Mouse (Mus musculus): ENCODE measurements around the gene Tdp2. TPM values are rescaled to one million over a fixed set of nuclear protein-coding genes. Genes with fewer than 3 reads are reported as not detected.

Gene Tdp2
- polyA plus RNA-seq, 1 experiment from 2014 or later: 79.6 TPM

DNA sequence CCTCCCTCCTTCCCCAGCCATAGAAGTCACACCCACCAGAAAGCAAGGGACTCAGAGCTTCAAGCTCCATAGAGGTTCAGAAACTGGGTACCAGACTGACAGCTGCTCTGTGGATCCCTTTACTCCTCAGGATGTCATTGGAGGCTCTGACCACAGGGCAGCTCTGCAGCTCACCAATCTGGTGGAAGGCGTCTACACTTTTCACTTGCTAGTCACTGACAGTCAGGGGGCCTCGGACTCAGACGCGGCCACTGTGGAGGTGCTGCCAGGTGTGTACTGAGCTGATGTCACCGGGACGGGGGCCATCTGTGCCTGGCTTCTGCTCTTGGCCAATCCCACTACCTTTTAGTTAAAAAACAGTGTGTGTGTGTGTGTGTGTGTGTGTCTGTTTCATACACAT lies 50.9 kb downstream of the Tdp2 start:
- Histone ChIP-seq H3K4me2 (no peak overlapping the region), H3K27ac (ENCODE audit: low read depth, low read length) (no peak overlapping the region), H3K36me3 (ENCODE audit: control insufficient read depth, insufficient read depth, low read length) (no peaks in the 10 kb centered on the region), H3K9me3 (ENCODE audit: control insufficient read depth, low read length) (no peaks in the 10 kb centered on the region), H3K9ac (ENCODE audit: low read length) (no peak overlapping the region), H3K4me1 (ENCODE audit: control insufficient read depth, insufficient read depth, low read length) (no peaks in the 10 kb centered on the region), H3K4me3 (ENCODE audit: low read depth, low read length) (no peak overlapping the region), H3K27me3 (ENCODE audit: control insufficient read depth, insufficient read depth, low read length) (no peaks in the 10 kb centered on the region)
- WGBS: 93% methylated on average over 6 of the region's 6 CpGs
- DNase-seq (ENCODE audit: low spot score, missing footprints): no peak
- no peak for ATAC-seq (ENCODE audit: low FRiP score)

DNA sequence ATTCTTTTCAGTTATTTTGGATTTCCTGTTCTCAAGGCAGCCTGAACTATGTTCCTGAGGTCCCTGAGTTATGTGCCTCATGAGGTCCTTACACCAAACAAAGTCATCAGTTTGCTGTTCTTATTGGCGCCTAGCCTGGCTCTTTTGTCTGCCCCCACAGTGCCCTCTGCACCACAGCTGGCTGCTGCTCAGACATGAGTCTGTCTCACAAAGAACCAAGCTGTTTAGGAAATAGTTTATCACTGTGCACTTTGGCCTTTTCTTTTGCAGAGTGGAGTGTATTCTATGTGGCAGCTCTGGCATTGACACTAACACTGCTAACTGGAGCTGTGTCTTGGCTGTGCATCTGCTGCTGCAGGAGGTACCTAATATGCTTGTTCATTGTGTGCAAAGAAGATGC lies 58.1 kb downstream of the Tdp2 start:
- Histone ChIP-seq H3K9ac (ENCODE audit: low read length) (no peak overlapping the region), H3K4me2 (no peak overlapping the region), H3K36me3 (ENCODE audit: control insufficient read depth, insufficient read depth, low read length) (no peaks in the 10 kb centered on the region), H3K4me3 (ENCODE audit: low read depth, low read length) (no peak overlapping the region), H3K9me3 (ENCODE audit: control insufficient read depth, low read length) (no peaks in the 10 kb centered on the region), H3K4me1 (ENCODE audit: control insufficient read depth, insufficient read depth, low read length) (no peaks in the 10 kb centered on the region), H3K27me3 (ENCODE audit: control insufficient read depth, insufficient read depth, low read length) (no peaks in the 10 kb centered on the region), H3K27ac (ENCODE audit: low read depth, low read length) (no peak overlapping the region)
- WGBS: 59% methylated on average over 1 of the region's 1 CpGs
- DNase-seq (ENCODE audit: low spot score, missing footprints) (no peak), ATAC-seq (ENCODE audit: low FRiP score) (no peak)

Other genes starting within 250 kb of the Tdp2 start
- 9.2 and 11.1 TPM in 2 replicates for gene Ripor2, start 249.5 kb upstream of the Tdp2 start, polyA plus RNA-seq (2014; fragmentation: Nextera tagmentation; extraction: Ambion mirVana)
- 0.26 TPM in 1 of 2 replicates, not detected in the other for gene Armh2, start 90.4 kb upstream of the Tdp2 start, polyA plus RNA-seq (2014; fragmentation: Nextera tagmentation; extraction: Ambion mirVana)
- gene Gmnn, start 69.8 kb upstream of the Tdp2 start, polyA plus RNA-seq (2014; fragmentation: Nextera tagmentation; extraction: Ambion mirVana): 145 and 152 TPM in 2 replicates
- 25.0 and 26.1 TPM in 2 replicates for gene BC005537, start 30.0 kb upstream of the Tdp2 start, polyA plus RNA-seq (2014; fragmentation: Nextera tagmentation; extraction: Ambion mirVana)
- gene Acot13, start 139 bp upstream of the Tdp2 start, polyA plus RNA-seq (2014; fragmentation: Nextera tagmentation; extraction: Ambion mirVana): 53.5 and 58.8 TPM in 2 replicates
- gene D130043K22Rik, start 13.5 kb downstream of the Tdp2 start, polyA plus RNA-seq (2014; fragmentation: Nextera tagmentation; extraction: Ambion mirVana): 0.58 and 1.1 TPM in 2 replicates
- 8.6 and 9.1 TPM in 2 replicates for gene Aldh5a1, start 106.0 kb downstream of the Tdp2 start, polyA plus RNA-seq (2014; fragmentation: Nextera tagmentation; extraction: Ambion mirVana)
- 0.23 and 0.47 TPM in 2 replicates for gene Gpld1, start 111.5 kb downstream of the Tdp2 start, polyA plus RNA-seq (2014; fragmentation: Nextera tagmentation; extraction: Ambion mirVana)
- gene Mrs2, start 188.7 kb downstream of the Tdp2 start, polyA plus RNA-seq (2014; fragmentation: Nextera tagmentation; extraction: Ambion mirVana): 24.3 and 31.9 TPM in 2 replicates
- 1.8 and 2.1 TPM in 2 replicates for gene Dcdc2a, start 224.3 kb downstream of the Tdp2 start, polyA plus RNA-seq (2014; fragmentation: Nextera tagmentation; extraction: Ambion mirVana)